Mouse (Mus musculus) heart, postnatal 0 days (tissue): Measurements from ENCODE around the gene Fam198b. TPM values are rescaled to one million over a fixed set of nuclear protein-coding genes. Genes with fewer than 3 reads are reported as not detected.
A peak's percentile ranks its signal among the peaks of the same experiment; 100 is the strongest.

Experiments used
- ATAC-seq: fragments of 200-750 bp; cut with Nextera tagmentation; 2 replicates; pipeline ENCODE4 v1.8.0; 2017; ENCODE audit warnings: low read depth, moderate number of reproducible peaks, moderate library complexity; ENCODE audit not compliant: insufficient read depth
- DNase-seq: peaks from one replicate; pipeline ENCODE4 v3.0.0-alpha.2; 2016; ENCODE audit warnings: low spot score
- H3K27ac ChIP-seq: fragments of 300-500 bp; sonication (generic); 2 replicates; pipeline ENCODE4 v1.5.1; 2014; ENCODE audit warnings: low read depth, mild to moderate bottlenecking
- H3K27me3 ChIP-seq: fragments of 300-500 bp; sonication (generic); 2 replicates; pipeline ENCODE4 v1.6.1; 2014; ENCODE audit warnings: low read length, mixed read lengths; ENCODE audit not compliant: control insufficient read depth, insufficient read depth
- H3K36me3 ChIP-seq: fragments of 300-500 bp; sonication (generic); replicated peaks from 2 replicates; pipeline ENCODE4 v1.6.1; 2014; ENCODE audit warnings: low read length, mixed read lengths; ENCODE audit not compliant: control insufficient read depth, insufficient read depth
- H3K4me1 ChIP-seq: fragments of 300-500 bp; sonication (generic); 2 replicates; pipeline ENCODE4 v1.6.1; 2014; ENCODE audit warnings: antibody characterized with exemption; ENCODE audit not compliant: control insufficient read depth, insufficient read depth
- H3K4me2 ChIP-seq: fragments of 300-500 bp; sonication (generic); 2 replicates; pipeline ENCODE4 v1.6.1; 2014; ENCODE audit warnings: low read depth, mild to moderate bottlenecking, low read length, moderate library complexity
- H3K4me3 ChIP-seq: fragments of 300-500 bp; sonication (generic); 2 replicates; pipeline ENCODE4 v1.5.1; 2014; ENCODE audit warnings: low read depth, low read length
- H3K9ac ChIP-seq: fragments of 300-500 bp; sonication (generic); replicated peaks from 2 replicates; pipeline ENCODE4 v1.6.1; 2014; ENCODE audit warnings: low read depth, low read length, mixed read lengths
- H3K9me3 ChIP-seq: fragments of 300-500 bp; sonication (generic); replicated peaks from 2 replicates; pipeline ENCODE4 v1.6.1; 2016; ENCODE audit warnings: low read length; ENCODE audit not compliant: control insufficient read depth
- CTCF ChIP-seq: IDR thresholded peaks from 2 replicates; pipeline ENCODE4 v1.5.1; 2016; ENCODE audit warnings: antibody characterized with exemption, control low read depth, low read depth
- EP300 ChIP-seq: IDR thresholded peaks from 2 replicates; pipeline ENCODE4 v1.6.1; 2016; ENCODE audit warnings: antibody characterized with exemption, low read depth
- WGBS: fragments of 180-500 bp; shearing (Covaris S2); extraction: QIAGEN DNeasy Blood & Tissue Kit; methylation state at CpG from one replicate; pipeline ENCODE4 v1.1.7; 2014; 5-methylcytosine and 5-hydroxymethylcytosine counted together
- polyA plus RNA-seq: library from polyadenylated mRNA; unstranded; fragments of >200 nt; fragmentation: Nextera tagmentation; extraction: Ambion mirVana; gene quantifications from 2 replicates; pipeline ENCODE4 v1.2.1, GENCODE M21; 2015
- total RNA-seq: library from RNA; depleted of rRNA; stranded (reverse); fragments of >200 nt; gene quantifications from 2 replicates; pipeline ENCODE4 v1.2.3, GENCODE M21; 2014; ENCODE audit warnings: low replicate concordance

Fam198b gene
- total and polyA plus RNA-seq, 2 experiments from 2014 or later: 51.9 to 114 TPM

GRCm38 (mm10) chr3:79846633-79847032 is 37.7 kb upstream of the Fam198b start:
- 79% methylated on average over 5 of the region's 5 CpGs for WGBS
- no peak overlapping the region for H3K4me3 ChIP-seq
- H3K9me3 ChIP-seq: no peaks in the 10 kb centered on the region

GRCm38 (mm10) chr3:79848841-79849240 is 35.5 kb upstream of the Fam198b start:
- DNase-seq (no peak), ATAC-seq (no peak)
- no peaks in the 10 kb centered on the region for H3K27me3 ChIP-seq
- TF ChIP-seq CTCF (no peak), EP300 (no peak)
- no peak overlapping the region for H3K4me2 ChIP-seq
- H3K27ac ChIP-seq: no peak overlapping the region
- 0 out of 2 replicates have a peak, but pooled peaks cover 3% of the 10 kb centered on the region for H3K4me1 ChIP-seq
- H3K9me3 ChIP-seq: no peaks in the 10 kb centered on the region
- 45% methylated on average over 4 of the region's 4 CpGs for WGBS
- no peak overlapping the region for H3K4me3 ChIP-seq
- no peaks in the 10 kb centered on the region for H3K36me3 ChIP-seq
- H3K9ac ChIP-seq: no peak overlapping the region

More at GRCm38 (mm10) chr3:79846633-79847032, 37.7 kb upstream of the Fam198b start:
- H3K4me1 ChIP-seq: peaks cover 5% of the 10 kb centered on the region
- H3K27me3 ChIP-seq: no peaks in the 10 kb centered on the region
- no peak overlapping the region for H3K27ac ChIP-seq
- no peak overlapping the region for H3K9ac ChIP-seq
- H3K36me3 ChIP-seq: no peaks in the 10 kb centered on the region
- DNase-seq (no peak), ATAC-seq (no peak)
- TF ChIP-seq EP300: no peak
- no peak for TF ChIP-seq CTCF
- H3K4me2 ChIP-seq: no peak overlapping the region

GRCm38 (mm10) chr3:79849621-79850020 is 34.7 kb upstream of the Fam198b start:
- Histone ChIP-seq H3K27ac (no peak overlapping the region), H3K4me1 (0 out of 2 replicates have a peak, but pooled peaks cover 3% of the 10 kb centered on the region), H3K27me3 (no peaks in the 10 kb centered on the region), H3K36me3 (no peaks in the 10 kb centered on the region), H3K4me2 (no peak overlapping the region), H3K4me3 (no peak overlapping the region), H3K9ac (no peak overlapping the region), H3K9me3 (no peaks in the 10 kb centered on the region)
- ATAC-seq (no peak), DNase-seq (no peak)
- TF ChIP-seq CTCF (no peak), EP300 (no peak)
- WGBS: 30% methylated on average over 2 of the region's 2 CpGs

GRCm38 (mm10) chr3:79850656-79851055 is 33.7 kb upstream of the Fam198b start:
- ATAC-seq (no peak), DNase-seq (no peak)
- Histone ChIP-seq H3K27ac (no peak overlapping the region), H3K9me3 (no peaks in the 10 kb centered on the region), H3K36me3 (no peaks in the 10 kb centered on the region), H3K4me3 (no peak overlapping the region), H3K4me2 (no peak overlapping the region), H3K27me3 (no peaks in the 10 kb centered on the region), H3K4me1 (0 out of 2 replicates have a peak, but pooled peaks cover 3% of the 10 kb centered on the region), H3K9ac (no peak overlapping the region)
- TF ChIP-seq CTCF (no peak), EP300 (no peak)
- 46% methylated on average over 6 of the region's 6 CpGs for WGBS

- H3K27ac ChIP-seq: no peak overlapping the region
- H3K36me3 ChIP-seq: no peaks in the 10 kb centered on the region
- WGBS: 33% methylated on average over 3 of the region's 3 CpGs
- ATAC-seq: no peak
- no peak overlapping the region for H3K4me3 ChIP-seq
- no peak overlapping the region for H3K9ac ChIP-seq
- TF ChIP-seq CTCF (no peak), EP300 (no peak)
- no peaks in the 10 kb centered on the region for H3K27me3 ChIP-seq
- 0 out of 2 replicates have a peak, but pooled peaks cover 3% of the 10 kb centered on the region for H3K4me1 ChIP-seq
- no peaks in the 10 kb centered on the region for H3K9me3 ChIP-seq
- H3K4me2 ChIP-seq: no peak overlapping the region
- no peak for DNase-seq
Observed at GRCm38 (mm10) chr3:79852108-79852507, 32.2 kb upstream of the Fam198b start.

GRCm38 (mm10) chr3:79852654-79853166 is 31.6 kb upstream of the Fam198b start, which contains the start of gene Tmem144:
TSS of gene Tmem144 (minus strand) at chr3:79852773.
- Histone ChIP-seq H3K9me3 (no peaks in the 10 kb centered on the region), H3K27me3 (no peaks in the 10 kb centered on the region), H3K4me2 (no peak within 1 kb of the TSS), H3K4me1 (0 out of 2 replicates have a peak, but pooled peaks cover 3% of the 10 kb centered on the region), H3K36me3 (no peaks in the 10 kb centered on the region), H3K27ac (no peak within 1 kb of the TSS), H3K4me3 (no peak within 1 kb of the TSS), H3K9ac (no peak within 1 kb of the TSS)
- TF ChIP-seq EP300 (no peak), CTCF (no peak)
- 29% methylated on average over 8 of the region's 8 CpGs for WGBS
- DNase-seq (peak; percentile 30), ATAC-seq (peak; percentile 53; the same call in 1 of the 2 replicates)
